Mouse (Mus musculus): ENCODE measurements around the gene Drg1. TPM values are rescaled to one million over a fixed set of nuclear protein-coding genes. Genes with fewer than 3 reads are reported as not detected.

The Drg1 gene
- polyA plus RNA-seq, 1 experiment from 2014 or later: 276 TPM

DNA sequence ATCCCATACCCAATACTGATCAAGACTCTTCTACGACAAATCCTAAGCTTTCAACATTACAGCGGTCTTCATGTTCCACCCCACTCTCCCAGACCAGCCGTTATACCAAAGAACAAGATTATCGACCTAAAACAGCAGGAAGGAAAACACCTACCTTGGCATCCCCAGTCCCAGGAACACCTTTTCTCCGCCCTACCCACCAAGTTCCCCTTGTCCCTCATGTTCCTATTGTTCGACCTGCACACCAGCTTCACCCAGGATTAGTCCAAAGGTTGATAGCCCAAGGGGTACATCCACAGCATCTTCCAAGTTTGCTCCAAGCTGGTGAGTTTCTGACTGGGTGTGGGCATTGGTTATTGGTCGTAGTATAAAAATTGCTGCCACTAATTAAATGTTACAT is 23.8 kb downstream of the Drg1 start:
- Histone ChIP-seq H3K4me1 (no peaks in the 10 kb centered on the region), H3K9me3 (replicated peaks) (no peaks in the 10 kb centered on the region), H3K4me3 (no peak overlapping the region), H3K27me3 (ENCODE audit: low read depth, poor library complexity, severe bottlenecking) (no peaks in the 10 kb centered on the region), H3K27ac (no peak overlapping the region), H3K36me3 (peaks cover 99% of the 10 kb centered on the region)
- DNase-seq (ENCODE audit: low spot score): no peak
- WGBS: 93% methylated on average over 7 of the region's 7 CpGs

DNA sequence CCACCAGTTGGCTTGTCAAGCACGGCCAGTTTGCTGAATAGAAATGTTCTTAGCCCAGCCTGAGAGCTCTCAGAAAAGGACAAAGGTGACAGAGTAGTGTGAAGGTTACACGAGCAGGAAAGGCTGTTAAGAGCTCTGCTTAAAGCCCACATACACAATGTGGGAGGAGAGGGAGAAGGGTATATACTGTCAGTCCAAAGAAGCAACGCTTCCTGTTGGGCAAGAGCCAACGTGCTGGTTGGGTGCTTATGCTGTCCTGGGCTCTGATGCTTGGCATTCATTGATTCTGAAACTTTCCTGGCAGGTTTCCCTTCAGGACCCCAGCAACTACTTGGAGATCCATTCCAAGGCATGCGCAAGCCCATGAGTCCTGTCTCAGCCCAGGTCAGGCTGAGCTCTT is 30.9 kb downstream of the Drg1 start:
- WGBS: 91% methylated on average over 5 of the region's 5 CpGs
- Histone ChIP-seq H3K27me3 (ENCODE audit: low read depth, poor library complexity, severe bottlenecking) (no peaks in the 10 kb centered on the region), H3K27ac (no peak overlapping the region), H3K36me3 (peaks cover 97% of the 10 kb centered on the region), H3K4me3 (no peak overlapping the region), H3K9me3 (replicated peaks) (no peaks in the 10 kb centered on the region), H3K4me1 (no peaks in the 10 kb centered on the region)
- DNase-seq (ENCODE audit: low spot score): no peak

DNA sequence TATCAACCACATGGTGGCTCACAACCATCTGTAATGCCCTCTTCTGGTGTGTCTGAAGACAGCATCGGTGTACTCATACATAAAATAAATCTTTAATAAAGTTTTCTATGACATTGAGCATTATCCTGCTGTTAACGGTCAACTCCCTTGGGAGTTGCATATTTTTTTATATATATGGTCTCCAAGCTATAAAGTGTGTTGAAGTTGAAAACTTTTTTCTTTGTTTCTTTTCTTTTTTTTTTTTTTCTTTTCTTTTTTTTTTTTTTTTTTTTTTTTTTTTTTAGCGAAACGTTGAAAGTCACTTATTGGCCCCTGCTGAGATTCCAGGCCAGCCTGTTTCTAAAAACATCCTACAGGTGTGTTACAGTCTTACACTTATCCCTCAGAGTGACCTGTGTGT is 32.5 kb downstream of the Drg1 start:
- Histone ChIP-seq H3K27ac (no peak overlapping the region), H3K27me3 (ENCODE audit: low read depth, poor library complexity, severe bottlenecking) (no peaks in the 10 kb centered on the region), H3K9me3 (replicated peaks) (no peaks in the 10 kb centered on the region), H3K4me1 (no peaks in the 10 kb centered on the region), H3K4me3 (no peak overlapping the region), H3K36me3 (peaks cover 98% of the 10 kb centered on the region)
- 92% methylated on average over 4 of the region's 4 CpGs for WGBS
- no peak for DNase-seq (ENCODE audit: low spot score)

DNA sequence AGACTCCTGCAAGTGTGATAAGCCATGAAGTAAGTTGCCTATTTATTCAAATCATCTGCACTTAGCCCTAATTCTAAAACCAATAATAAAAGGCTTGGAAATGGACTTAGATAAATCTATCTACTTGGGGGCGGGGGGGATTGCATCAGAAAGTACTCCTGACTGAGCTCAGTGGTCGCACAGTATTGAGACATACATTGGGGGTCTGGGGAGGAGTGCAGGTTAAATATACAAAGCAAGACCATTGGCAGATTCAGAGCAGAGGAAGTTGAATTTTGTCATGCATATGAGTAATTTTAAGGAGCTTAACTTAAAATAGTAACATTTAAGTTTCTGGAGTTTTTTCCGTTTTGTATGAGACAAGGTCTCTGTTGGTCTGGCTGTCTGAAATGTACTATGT is 34.0 kb downstream of the Drg1 start:
- no peaks in the 10 kb centered on the region for H3K27me3 ChIP-seq (ENCODE audit: low read depth, poor library complexity, severe bottlenecking)
- DNase-seq (ENCODE audit: low spot score): no peak
- no peaks in the 10 kb centered on the region for H3K9me3 ChIP-seq (replicated peaks)
- 94% methylated on average over 3 of the region's 3 CpGs for WGBS
- H3K4me3 ChIP-seq: no peak overlapping the region
- H3K36me3 ChIP-seq: peaks cover 96% of the 10 kb centered on the region
- H3K4me1 ChIP-seq: no peaks in the 10 kb centered on the region
- H3K27ac ChIP-seq: no peak overlapping the region

DNA sequence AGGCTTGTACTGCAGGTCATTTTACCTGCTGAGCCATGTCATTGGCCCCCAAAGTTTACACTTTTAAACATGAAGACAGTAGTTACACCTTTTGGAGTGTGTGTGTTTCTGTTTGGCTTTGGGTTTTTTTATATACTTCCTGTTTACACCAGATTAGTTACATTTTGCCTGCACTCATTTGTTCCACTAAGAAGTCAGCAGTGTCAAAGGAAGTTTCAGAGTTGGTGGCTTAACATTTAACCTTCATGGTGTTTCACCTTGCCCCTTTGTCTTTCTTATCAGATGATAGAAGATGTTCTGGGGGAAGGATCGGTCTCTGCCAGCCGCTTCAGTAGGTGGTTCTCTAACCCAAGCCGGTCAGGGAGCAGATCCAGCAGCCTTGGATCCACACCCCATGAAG is 39.1 kb downstream of the Drg1 start:
- Histone ChIP-seq H3K27ac (no peak overlapping the region), H3K9me3 (replicated peaks) (no peaks in the 10 kb centered on the region), H3K27me3 (ENCODE audit: low read depth, poor library complexity, severe bottlenecking) (no peaks in the 10 kb centered on the region), H3K4me3 (no peak overlapping the region), H3K36me3 (peaks cover 97% of the 10 kb centered on the region), H3K4me1 (no peaks in the 10 kb centered on the region)
- 98% methylated on average over 3 of the region's 3 CpGs for WGBS
- no peak for DNase-seq (ENCODE audit: low spot score)

DNA sequence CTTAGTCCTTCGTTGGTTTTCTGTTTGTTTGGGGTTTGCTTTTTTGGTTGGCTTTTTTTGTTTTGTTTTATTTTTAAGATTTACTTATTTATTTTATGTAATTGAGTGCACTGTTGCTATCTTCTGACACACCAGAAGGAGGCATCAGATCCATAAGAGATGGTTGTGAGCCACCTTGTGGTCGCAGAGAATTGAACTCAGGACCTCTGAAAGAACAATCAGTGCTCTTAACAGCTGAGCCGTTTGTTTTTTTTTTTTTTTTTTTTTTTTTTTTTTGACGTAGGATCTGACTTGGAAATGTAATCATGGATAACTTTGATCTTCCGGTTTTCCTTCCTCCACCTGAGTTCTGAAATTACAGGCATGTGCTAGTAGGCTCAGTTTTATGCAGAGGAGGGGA is 43.1 kb downstream of the Drg1 start:
- H3K36me3 ChIP-seq: peaks cover 95% of the 10 kb centered on the region
- 85% methylated on average over 5 of the region's 5 CpGs for WGBS

DNA sequence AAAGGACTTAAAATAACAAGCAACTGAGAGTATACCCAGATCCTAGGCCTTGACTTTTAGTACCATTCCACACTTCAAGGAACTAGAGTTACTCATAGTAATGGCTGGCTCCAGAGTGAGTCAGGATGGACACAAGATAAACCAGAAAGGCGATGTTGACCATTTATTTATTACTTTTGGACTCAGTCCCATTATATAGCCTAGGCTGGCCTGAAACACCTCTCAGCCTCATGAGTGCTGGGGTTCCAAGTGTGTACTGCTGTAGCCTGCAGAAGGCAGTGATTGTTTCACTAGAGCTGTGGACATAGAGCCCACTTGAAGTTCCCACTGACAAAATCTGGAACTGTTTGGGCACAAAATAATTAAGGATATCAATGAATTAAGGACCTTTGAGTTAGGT is 53.7 kb downstream of the Drg1 start:
- WGBS: 95% methylated on average over 1 of the region's 1 CpGs
- H3K27me3 ChIP-seq (ENCODE audit: low read depth, poor library complexity, severe bottlenecking): no peaks in the 10 kb centered on the region
- no peaks in the 10 kb centered on the region for H3K9me3 ChIP-seq (replicated peaks)
- H3K4me1 ChIP-seq: no peaks in the 10 kb centered on the region
- H3K27ac ChIP-seq: no peak overlapping the region
- H3K36me3 ChIP-seq: peaks cover 96% of the 10 kb centered on the region
- H3K4me3 ChIP-seq: no peak overlapping the region
- DNase-seq (ENCODE audit: low spot score): no peak

More for the DNA sequence above, 43.1 kb downstream of the Drg1 start:
- Histone ChIP-seq H3K4me3 (no peak overlapping the region), H3K27ac (no peak overlapping the region), H3K27me3 (ENCODE audit: low read depth, poor library complexity, severe bottlenecking) (no peaks in the 10 kb centered on the region), H3K4me1 (no peaks in the 10 kb centered on the region), H3K9me3 (replicated peaks) (no peaks in the 10 kb centered on the region)
- DNase-seq (ENCODE audit: low spot score): no peak

DNA sequence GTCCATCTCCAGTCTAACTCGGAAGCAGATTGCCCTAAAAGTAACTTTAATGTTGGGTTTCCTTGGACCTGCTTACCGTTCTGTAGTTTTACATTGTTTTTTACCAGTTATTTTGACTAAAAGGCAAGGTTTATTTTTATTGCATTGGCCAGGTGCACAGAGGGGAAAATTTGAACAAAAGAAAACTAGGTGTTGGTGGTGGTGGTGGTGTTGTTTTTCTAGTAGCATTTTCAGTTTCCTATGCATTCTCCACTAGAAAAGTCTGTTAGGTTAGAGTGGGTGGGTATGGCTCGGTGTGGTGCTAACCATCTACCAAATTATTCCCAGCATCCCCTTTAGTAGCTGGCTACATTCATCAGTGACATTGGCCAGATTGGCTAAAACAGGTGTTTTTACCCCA is 59.4 kb downstream of the Drg1 start:
- H3K9me3 ChIP-seq (replicated peaks): no peaks in the 10 kb centered on the region
- H3K4me3 ChIP-seq: no peak overlapping the region
- WGBS: 97% methylated on average over 3 of the region's 3 CpGs
- H3K4me1 ChIP-seq: no peaks in the 10 kb centered on the region
- H3K27me3 ChIP-seq (ENCODE audit: low read depth, poor library complexity, severe bottlenecking): no peaks in the 10 kb centered on the region
- peaks cover 75% of the 10 kb centered on the region for H3K36me3 ChIP-seq
- DNase-seq (ENCODE audit: low spot score): no peak
- no peak overlapping the region for H3K27ac ChIP-seq

DNA sequence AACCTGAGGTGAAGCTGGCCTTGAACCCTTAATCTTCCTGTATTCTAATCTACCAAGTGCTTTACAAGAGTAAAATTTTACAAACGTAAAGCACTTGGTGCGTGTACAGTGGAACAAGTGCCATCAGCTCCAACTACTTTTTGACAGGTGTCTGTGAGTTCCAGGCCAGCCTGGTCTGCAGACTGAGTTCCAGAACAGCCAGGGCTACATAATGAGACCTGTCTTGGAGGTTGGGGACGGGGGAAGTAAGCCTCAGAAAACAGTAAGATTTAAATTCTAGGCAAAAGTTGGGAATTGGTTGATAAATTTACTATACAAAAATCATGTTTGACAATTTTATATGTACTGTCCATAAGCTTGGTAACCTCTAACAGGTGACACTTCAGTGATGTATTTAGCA is 61.0 kb downstream of the Drg1 start:
- H3K36me3 ChIP-seq: peaks cover 59% of the 10 kb centered on the region
- H3K27ac ChIP-seq: no peak overlapping the region
- no peaks in the 10 kb centered on the region for H3K9me3 ChIP-seq (replicated peaks)
- H3K27me3 ChIP-seq (ENCODE audit: low read depth, poor library complexity, severe bottlenecking): no peaks in the 10 kb centered on the region
- no peak overlapping the region for H3K4me3 ChIP-seq
- no peaks in the 10 kb centered on the region for H3K4me1 ChIP-seq
- 93% methylated on average over 3 of the region's 3 CpGs for WGBS
- DNase-seq (ENCODE audit: low spot score): no peak

DNA sequence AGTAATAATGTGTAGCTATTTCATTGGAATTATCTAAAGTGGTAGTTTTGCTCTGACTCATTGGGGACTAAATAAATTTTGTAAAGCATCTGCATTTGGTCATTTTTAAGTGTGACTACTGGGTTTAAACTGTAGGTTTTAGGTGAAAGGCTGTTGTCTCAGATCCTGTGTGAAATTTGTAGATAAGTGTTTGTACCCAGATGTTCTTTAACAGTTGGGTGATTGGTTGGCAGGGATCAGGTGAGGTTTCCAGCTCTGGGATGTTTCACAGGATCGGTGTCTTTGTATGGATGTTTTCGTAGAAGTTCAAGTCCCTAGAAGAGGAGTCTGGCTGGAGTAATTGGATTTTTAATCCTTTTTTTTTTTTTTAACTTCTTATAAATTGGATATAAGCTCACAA is 62.4 kb downstream of the Drg1 start:
- no peak overlapping the region for H3K27ac ChIP-seq
- peaks cover 45% of the 10 kb centered on the region for H3K36me3 ChIP-seq
- peak overlapping the region; percentile 50 for H3K4me3 ChIP-seq
- H3K9me3 ChIP-seq (replicated peaks): no peaks in the 10 kb centered on the region
- H3K4me1 ChIP-seq: no peaks in the 10 kb centered on the region
- DNase-seq (ENCODE audit: low spot score): no peak
- H3K27me3 ChIP-seq (ENCODE audit: low read depth, poor library complexity, severe bottlenecking): no peaks in the 10 kb centered on the region
- WGBS: 91% methylated on average over 2 of the region's 2 CpGs

DNA sequence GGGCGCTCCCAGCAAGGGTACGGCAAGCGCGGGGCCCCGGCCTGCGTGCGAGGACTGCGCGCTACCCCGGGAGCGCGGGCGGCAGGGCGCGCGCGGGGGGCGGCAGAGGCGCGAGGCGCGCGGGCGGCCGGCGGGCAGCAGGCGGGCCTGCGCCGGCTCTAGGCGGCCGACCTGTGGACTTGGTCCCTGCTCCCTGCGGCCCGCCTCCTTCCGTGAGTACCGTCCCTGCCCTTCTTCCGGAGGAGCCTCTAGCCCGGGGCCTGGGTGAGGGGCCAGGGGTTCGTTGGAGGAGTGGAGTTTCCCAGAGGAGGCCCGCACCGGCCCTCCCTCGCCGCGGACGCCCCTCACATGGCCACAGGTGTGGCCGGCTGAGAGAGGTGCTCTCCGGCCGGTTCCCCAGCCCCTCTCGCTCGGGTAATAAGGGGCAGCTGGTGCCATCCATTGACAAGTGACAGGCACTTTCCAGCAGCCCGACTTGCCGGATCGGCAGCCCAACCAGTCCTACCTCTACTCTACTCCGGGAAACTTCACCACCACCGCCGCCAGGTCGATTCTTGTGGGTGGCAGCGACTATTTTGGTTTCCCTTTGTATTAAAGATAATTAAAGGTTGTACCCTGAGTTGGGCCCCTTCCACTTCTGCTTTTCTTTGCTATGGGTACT is 63.3 kb downstream of the Drg1 start:
- 1% methylated on average over 51 of the region's 57 CpGs for WGBS
- Histone ChIP-seq H3K36me3 (peaks cover 37% of the 10 kb centered on the region), H3K27ac (peak overlapping the region; percentile 85), H3K9me3 (replicated peaks) (no peaks in the 10 kb centered on the region), H3K4me1 (no peaks in the 10 kb centered on the region), H3K4me3 (peak overlapping the region; percentile 50), H3K27me3 (ENCODE audit: low read depth, poor library complexity, severe bottlenecking) (no peaks in the 10 kb centered on the region)
- peak; percentile 78 for DNase-seq (ENCODE audit: low spot score)

DNA sequence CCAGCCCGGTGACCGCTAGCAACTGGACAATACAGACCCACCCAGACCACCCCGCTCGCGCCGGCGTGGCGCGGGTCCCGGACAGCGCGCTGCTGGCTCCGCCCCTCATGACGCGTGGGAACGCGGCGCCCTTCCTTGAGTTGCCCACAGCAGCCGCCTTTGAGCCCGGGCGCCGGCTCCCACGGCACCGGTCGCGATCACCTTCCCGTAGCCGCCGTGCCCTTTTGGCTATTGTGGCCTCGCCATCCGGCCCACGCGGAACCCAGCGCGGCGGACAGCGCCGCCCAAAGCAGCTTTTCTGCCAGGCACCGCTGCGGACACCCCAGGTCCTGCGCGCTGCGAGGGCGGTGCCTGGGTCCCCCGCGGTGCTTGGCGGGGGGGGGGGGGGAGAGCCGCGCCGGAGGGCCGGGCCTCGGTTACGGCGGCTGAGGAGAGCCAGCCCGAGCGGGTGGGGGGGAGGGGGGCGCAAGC is 63.9 kb downstream of the Drg1 start, which contains the start of gene Eif4enif1:
TSS of gene Eif4enif1 (plus strand) at position 162 of the 471 bp plus-strand sequence.
- DNase-seq (ENCODE audit: low spot score): peak; percentile 95
- no peaks in the 10 kb centered on the region for H3K9me3 ChIP-seq (replicated peaks)
- peak within 1 kb of the TSS; percentile 85 for H3K27ac ChIP-seq
- H3K4me1 ChIP-seq: no peaks in the 10 kb centered on the region
- H3K4me3 ChIP-seq: peak within 1 kb of the TSS; percentile 50
- H3K27me3 ChIP-seq (ENCODE audit: low read depth, poor library complexity, severe bottlenecking): no peaks in the 10 kb centered on the region
- under 1% methylated on average over 50 of the region's 57 CpGs for WGBS
- H3K36me3 ChIP-seq: peaks cover 31% of the 10 kb centered on the region

DNA sequence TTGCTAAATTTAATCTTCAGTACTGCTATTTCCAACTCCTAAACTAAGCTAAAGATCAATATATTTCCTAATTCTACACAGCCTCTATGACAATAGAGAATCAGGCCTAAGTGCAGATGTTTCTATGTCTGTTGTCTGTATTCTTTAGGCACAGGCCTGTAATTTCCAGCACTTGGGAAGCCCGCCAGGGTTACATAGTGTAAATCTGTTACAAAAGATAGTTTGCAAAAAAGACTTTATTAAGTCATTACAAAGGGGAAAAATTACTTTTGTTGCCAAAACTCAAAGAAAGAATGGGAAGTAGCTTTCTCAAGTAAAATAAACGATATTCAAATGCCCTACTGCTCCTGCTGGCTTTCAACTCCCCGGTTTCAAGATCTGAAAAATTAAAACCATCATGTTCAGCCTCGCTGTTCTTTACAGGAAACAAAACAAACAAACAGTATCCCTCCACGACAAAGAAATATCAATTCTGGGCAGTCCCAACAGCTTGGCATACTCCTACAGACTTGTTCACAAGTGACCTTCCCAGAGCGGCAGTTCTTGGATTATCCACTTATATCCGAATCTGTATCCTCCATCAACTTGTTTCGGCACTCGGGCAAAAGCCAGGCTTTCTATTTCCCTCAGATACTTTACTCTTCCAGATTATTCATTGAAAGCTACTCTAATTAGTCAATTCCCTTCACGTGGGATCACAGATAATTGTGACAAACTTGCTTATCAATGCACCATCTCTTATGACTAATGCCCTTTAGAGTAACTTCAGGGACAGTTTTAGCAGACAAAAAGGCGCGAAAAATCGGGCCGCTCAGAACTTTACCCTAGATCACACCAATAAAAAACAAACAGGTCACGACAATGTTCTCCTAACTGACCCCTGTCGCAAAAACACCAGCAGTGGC is 64.6 kb downstream of the Drg1 start:
- Histone ChIP-seq H3K4me3 (peak overlapping the region; percentile 50), H3K27ac (peak overlapping the region; percentile 85), H3K9me3 (replicated peaks) (no peaks in the 10 kb centered on the region), H3K4me1 (no peaks in the 10 kb centered on the region), H3K36me3 (peaks cover 24% of the 10 kb centered on the region), H3K27me3 (ENCODE audit: low read depth, poor library complexity, severe bottlenecking) (no peaks in the 10 kb centered on the region)
- WGBS: 9% methylated on average over 16 of the region's 16 CpGs
- DNase-seq (ENCODE audit: low spot score): peak; percentile 37

Data from limb, embryonic 10.5 days (tissue).